Mouse (Mus musculus): ENCODE results near the gene 4921517D22Rik.

4921517D22Rik gene

GRCm38 (mm10) chr13:59689843-59690242 lies 4.1 kb downstream of the 4921517D22Rik start:
- DNase-seq: no peak

DNA sequence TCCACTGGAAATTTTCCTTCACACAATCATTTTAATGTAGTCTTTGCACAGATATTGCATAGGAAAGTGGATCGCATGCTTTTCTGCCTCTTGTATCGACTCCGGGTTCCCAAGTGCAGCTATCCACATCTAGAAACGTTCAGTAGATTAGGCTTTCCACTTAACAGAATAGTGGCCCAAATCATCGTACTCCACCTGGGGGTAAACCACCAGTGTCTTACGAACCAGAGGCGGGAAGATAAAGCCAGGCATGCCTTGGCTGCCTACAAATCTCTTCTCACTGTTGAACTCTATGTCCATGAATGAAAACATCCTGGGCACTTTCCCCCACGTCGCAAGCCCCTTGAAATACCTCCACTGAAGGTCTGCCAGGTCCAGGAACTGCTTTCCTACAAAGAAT lies 4.6 kb downstream of the 4921517D22Rik start:
- no peak for DNase-seq

- no peak for DNase-seq
Measured at GRCm38 (mm10) chr13:59688338-59688770, 5.6 kb downstream of the 4921517D22Rik start.

GRCm38 (mm10) chr13:59685236-59685635 lies 8.7 kb downstream of the 4921517D22Rik start:
- no peak for DNase-seq

GRCm38 (mm10) chr13:59682629-59683028 lies 11.3 kb downstream of the 4921517D22Rik start:
- DNase-seq: no peak

DNA sequence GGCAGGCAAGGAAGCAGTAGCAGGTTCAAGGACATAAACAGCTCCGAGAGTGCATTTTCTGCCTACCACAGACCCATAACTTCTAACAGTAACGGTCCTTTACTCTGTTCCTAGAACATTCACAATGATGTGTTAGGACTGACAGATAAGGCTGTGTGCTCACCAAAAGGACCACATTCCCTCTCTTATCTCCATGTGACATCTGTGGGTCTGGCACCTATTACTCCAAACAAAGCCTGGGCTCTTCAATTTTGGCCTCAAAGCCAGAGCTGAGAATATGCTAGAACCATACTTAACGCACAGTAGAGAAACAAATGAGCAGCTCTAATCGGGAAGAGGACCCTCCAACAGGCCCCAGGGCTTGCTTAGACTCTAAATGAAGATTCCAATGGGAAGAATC lies 14.0 kb downstream of the 4921517D22Rik start:
- no peak for DNase-seq

GRCm38 (mm10) chr13:59679306-59679705 lies 14.6 kb downstream of the 4921517D22Rik start:
- DNase-seq: no peak

DNA sequence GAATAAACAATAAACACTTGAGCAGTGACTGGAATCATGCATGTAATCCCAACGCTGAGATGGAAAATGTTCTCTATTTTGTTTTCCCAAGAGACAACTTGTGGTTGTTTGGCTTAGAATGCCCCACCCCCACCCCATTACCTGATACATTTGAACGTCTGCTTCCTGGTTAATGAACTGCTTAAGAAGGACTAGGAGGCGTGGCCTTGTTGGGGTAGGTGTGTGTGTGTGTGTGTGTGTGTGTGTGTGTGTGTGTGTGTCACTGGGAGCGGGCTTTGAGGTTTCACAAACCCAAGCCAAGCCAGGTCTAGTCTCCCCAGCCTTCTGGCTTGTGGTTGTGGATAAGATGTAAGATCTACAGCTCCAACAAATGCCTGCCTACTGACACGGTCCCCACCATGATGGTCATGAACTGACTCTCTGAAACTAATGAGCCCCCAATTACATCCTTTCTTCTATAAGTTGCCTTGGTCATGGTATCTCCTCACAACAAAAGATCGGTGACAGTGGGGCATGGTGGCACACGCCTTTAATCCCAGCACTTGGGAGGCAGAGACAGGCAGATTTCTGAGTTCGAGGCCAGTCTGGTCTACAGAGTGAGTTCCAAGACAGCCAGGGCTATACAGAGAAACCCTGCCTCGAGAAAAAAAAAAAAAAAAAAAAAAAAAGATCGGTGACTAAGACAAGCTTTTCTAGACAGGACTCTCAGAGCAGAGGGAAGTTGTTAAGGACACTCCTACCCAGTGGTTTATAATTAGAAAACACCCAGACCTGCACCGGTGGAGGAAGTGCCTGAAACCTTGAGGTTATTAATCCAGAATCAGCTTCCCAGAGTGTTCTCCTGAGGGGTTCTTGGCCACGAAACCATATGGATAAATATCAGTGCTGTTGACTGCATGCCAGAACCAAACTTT lies 17.3 kb downstream of the 4921517D22Rik start:
- no peak for DNase-seq

DNA sequence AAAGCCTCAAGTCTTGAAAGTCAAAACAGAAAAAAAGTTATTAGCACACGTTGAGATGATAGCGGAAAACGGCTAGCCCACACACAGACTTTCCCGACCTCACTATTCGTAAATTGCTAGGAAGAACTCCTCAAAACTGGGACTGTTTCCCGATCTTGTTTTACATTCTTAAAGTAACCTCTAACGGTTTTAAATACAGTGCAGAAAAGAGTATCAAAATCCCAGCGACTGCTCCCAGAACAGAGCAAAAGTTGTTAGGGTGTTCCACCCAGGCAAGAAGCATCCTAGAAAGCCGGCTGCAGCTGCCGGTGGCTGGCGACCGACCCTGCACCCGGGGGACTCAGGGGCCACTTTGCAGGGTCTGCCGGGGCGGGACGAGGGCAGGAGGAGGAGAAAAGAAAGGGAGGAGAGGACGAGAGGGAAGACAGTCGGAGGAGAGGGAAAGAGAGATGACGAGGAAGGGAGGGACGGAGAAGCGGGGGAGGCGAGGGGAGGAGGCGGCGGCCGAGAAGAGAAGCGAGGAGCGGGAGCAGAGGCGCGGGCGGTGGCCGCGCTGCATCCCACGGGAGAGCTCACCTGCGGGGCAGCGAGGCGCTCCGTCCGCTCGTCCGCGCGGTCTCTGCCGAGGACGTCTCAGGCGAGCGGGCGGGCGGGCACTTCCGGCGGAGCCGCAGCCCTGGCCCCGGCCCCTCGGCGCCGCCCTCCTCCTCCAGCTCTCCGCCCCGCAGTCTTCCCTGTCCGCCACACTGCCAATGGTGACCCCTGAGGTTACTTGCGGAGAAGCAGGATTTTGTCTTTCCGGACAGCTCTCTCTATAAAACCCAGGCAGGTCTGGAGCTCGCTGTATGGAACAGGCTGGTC lies 18.5 kb downstream of the 4921517D22Rik start, which contains the start of gene Golm1:
Golm1 (minus strand) TSS at position 661 of the 861 bp plus-strand sequence.
- peak; percentile 30 to 34 for DNase-seq

DNA sequence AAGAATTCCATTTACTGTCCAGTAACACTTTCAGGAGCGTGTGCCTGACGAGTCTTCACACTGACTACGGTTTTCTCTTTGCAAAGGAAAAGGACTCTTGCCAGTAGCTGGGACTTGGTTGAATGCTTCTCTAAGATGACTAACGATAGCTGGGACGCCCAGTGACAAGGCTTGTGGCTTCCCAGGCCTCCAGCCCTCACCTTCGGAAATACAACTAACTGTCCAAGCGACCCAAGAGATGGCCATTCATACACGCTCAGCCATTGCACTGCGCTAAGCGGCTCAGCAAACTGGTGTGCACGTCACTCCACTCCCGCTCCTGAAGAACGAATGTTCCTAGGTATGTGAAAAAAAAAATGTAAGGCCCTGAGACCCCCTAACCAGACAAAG lies 19.2 kb downstream of the 4921517D22Rik start:
- DNase-seq: no peak

GRCm38 (mm10) chr13:59674215-59674614 lies 19.7 kb downstream of the 4921517D22Rik start:
- no peak for DNase-seq

DNA sequence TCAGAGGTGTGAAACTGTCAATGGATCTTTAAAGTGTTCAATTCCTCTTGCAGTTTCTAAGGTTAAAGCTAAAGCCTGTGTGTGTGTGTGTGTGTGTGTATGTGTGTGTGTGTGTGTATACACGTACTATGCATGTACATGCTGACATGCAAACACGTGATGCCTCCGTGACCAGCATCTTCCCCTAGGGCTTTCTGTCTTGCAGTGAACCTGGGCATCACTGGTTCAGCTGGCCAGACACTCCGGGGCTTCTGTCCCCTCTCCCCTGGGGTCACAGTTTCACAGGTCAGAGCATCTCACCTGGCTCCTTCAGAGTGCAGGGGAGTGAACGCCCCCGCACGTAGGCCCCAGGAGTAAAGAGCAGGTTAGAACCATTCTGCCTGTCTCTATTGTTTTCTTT lies 20.3 kb downstream of the 4921517D22Rik start:
- DNase-seq: no peak

- peak in 1 of 2 experiments; percentile 12 for DNase-seq
Measured at GRCm38 (mm10) chr13:59672248-59672647, 21.7 kb downstream of the 4921517D22Rik start.

DNA sequence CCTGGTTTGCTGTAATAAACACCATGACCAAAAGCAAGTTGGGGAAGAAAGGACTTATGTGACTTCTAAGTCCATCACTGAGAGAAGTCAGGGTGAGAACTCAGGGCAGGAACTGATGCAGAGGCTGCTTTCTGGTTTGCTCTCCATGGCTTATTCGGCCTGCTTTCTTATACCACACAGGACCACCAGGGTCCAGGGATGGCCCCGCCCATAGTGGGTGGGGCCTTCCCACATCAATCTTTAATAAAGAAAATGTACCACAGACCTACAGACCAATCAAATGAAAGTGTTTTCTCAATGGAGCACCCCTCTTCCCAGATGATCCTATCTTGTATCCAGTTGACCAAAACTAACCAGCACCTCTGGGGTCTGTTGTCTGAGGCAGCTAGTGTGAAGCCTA lies 22.4 kb downstream of the 4921517D22Rik start:
- DNase-seq: no peak

- DNase-seq: no peak
Measured at GRCm38 (mm10) chr13:59669946-59670345, 24.0 kb downstream of the 4921517D22Rik start.

- peak; percentile 18 to 40 for DNase-seq
Measured at GRCm38 (mm10) chr13:59668501-59669093, 25.3 kb downstream of the 4921517D22Rik start.

GRCm38 (mm10) chr13:59667763-59668162 lies 26.1 kb downstream of the 4921517D22Rik start:
- no peak for DNase-seq

GRCm38 (mm10) chr13:59663939-59664712 lies 29.8 kb downstream of the 4921517D22Rik start:
- DNase-seq: no peak

GRCm38 (mm10) chr13:59661966-59662365 lies 31.9 kb downstream of the 4921517D22Rik start:
- DNase-seq: no peak

DNA sequence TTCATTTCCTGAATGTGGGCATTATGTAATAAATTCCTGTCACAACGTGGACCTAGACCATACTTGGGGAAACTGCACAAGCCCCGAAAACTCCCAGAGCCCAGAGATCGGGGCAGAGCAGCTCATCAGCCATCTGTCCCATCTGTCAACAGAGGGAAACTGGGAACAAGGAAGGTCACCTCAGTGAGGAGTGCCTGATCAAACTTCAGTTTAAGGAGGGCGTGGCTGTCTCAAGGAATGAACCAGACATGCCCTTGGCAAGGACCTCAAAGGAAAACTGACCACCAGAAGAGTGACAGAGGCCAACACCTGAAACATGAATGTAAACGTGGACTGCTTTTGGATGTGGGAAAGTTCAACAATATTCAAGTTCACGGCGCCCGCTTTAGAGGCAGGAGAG lies 32.5 kb downstream of the 4921517D22Rik start:
- DNase-seq: no peak

DNA sequence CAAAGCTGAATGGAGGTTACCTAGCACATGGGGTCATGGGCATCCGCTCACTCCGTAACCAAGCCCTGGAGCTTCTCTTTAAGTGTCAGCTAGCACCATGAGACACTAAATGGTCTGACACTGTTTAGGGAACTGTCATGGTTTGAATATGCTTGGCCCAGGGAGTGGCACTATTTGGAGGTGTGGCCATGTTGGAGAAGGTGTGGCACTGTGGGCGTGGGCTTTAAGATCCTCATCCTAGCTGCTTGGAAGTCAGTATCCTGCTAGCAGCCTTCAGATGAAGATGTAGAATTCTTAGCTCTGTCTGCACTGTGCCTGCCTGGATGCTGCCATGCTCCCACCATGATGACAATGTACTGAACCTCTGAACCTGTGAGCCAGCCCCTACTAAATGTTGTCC lies 33.5 kb downstream of the 4921517D22Rik start:
- no peak for DNase-seq

DNA sequence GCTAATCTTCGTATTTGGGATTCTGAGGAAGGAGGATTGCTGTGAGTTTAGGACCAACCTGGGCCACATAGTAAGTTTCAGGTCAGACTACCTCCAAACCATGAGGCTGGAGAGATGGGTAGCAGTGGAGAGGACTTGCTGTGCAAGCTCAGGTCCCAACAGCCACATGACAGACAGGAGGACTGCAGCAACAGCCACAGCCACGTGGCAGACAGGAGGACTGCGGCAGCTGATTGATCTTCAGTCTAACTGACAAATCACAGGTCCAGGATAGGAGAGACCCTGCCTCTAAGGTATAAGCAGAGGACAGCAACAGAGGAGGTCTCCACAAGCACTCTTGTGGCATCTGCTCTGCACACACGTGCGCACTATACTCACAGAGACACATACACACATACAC lies 36.1 kb downstream of the 4921517D22Rik start:
- no peak for DNase-seq
